Mouse (Mus musculus) ES-Bruce4 (cell line): ENCODE data around the gene March9.

Source experiments
- CTCF ChIP-seq: IDR thresholded peaks from one replicate; pipeline ENCODE4 v1.8.1; 2011; ENCODE audit warnings: low read depth, low read length
- POLR2A ChIP-seq: IDR thresholded peaks from one replicate; pipeline ENCODE4 v1.8.1; 2011; ENCODE audit warnings: low read length; ENCODE audit not compliant: insufficient read depth

DNA sequence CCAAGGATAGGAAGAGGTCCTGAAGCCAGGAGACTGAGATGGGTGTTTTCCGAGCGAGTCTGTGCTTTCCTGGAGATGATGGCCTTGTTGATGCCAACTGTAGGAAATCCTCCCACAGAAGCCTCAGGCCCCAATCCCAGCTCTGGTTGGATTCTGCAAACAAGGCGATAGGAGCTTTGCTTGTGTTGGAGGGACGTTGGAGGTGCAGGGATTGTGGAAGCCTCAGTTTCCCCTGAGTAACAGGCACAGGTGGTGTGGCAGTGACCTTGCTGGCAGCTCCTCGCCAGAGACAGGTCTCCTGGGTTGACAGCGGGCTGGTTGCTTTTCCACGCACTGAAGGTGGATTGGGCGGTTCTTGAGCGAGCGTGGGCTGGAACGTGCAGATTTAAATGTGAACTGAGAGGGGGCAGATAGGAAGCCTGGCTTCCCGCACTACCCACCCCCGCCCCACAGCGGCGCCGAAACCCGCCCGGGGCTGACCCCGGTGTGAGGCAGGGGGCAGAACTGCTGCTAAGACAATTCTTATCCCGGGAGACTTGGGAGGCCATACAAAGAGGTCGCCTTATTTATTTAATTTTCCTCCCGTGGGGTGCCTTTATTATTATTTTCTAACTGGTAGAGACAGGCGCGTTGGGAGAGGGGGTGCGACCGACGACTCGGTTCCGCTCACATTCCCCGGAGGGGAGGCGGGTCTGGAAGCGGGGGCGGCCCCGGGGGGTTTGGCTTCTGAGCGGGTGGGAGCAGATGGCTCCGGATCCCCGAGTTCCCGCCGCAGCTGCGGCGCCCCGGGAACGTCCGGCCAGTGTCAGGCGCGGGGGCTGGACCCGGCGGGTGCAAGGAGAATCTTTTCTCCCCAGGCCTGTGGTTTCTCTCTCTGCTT, 21.2 kb upstream of the March9 start:
- TF ChIP-seq CTCF (no peak), POLR2A (no peak)
